Mouse (Mus musculus) left cerebral cortex, adult 2 months (tissue): Measurements from ENCODE around the gene Pfkfb2. TPM values are rescaled to one million over a fixed set of nuclear protein-coding genes. Genes with fewer than 3 reads are reported as not detected.

Experiments
- DNase-seq, 2 experiments: peaks; one replicate each; pipeline ENCODE4 v3.0.0; 2021 to 2022; ENCODE audit warnings: low spot score in 2 of 2, mixed read lengths in 1 of 2; ENCODE audit errors: extremely low spot score in 1 of 2
- H3K27ac ChIP-seq: fragments of 200-600 bp; 2 replicates; pipeline ENCODE4 v1.8.1; 2022
- H3K4me3 ChIP-seq: fragments of 200-600 bp; 2 replicates; pipeline ENCODE4 v1.8.1; 2022
- CTCF ChIP-seq: fragments of 200-600 bp; IDR thresholded peaks from 2 replicates; pipeline ENCODE4 v1.8.1; 2022; ENCODE audit warnings: antibody characterized with exemption, mild to moderate bottlenecking, moderate library complexity
- intact Hi-C: fragments of 180-260 bp; cut with DNase I; formaldehyde crosslinking; loops from one replicate; pipeline ENCODE4 v1.15.1; 2025
- long read RNA-seq, 2 experiments: library from polyadenylated mRNA; stranded (forward); transcript quantifications; one replicate each; pipeline ENCODE4 v2.0.0; 2021; ENCODE audit warnings: borderline mapping rate in 2 of 2
- total RNA-seq, 2 experiments: library from RNA; stranded (reverse); gene quantifications; 2 replicates each; pipeline ENCODE4 v1.2.3; 2021

Pfkfb2 gene
- 10 to 100 TPM; 43.3 to 45.7 TPM for total RNA-seq
- long read RNA-seq, experiment 1, full-length matches to known transcripts, result 2 of 29 reads
- long read RNA-seq, experiment 1, partial matches to known transcripts, result 2 of 29 reads
- long read RNA-seq, experiment 1, other reads (novel, unspliced or antisense), result 25 of 29 reads
- long read RNA-seq, experiment 2, partial matches to known transcripts, result 3 of 31 reads
- long read RNA-seq, experiment 2, other reads (novel, unspliced or antisense), result 26 of 31 reads

DNA sequence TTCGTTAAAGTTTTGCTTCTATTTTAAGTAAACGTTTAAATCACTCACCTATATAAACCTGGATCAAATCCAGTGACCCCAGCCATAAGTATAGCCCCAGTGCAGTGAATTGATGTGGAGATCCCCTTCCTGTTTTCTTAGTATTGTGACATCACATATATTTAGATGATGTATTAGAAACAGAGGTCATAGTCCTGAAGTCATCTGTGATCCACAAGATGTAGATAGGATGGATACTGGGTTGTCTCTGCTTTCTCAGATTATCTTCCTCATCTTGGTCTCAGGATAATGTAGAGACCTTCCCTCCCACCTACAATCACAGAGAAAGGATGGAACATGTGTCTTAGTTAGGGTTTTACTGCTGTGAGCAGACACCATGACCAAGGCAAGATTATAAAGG, at the start of gene Pfkfb2:
TSS of gene Pfkfb2 (minus strand) at position 101 of the 400 bp plus-strand sequence.
- DNase-seq, result no peak
- Histone ChIP-seq H3K4me3 (no peak within 1 kb of the TSS), H3K27ac (peak within 1 kb of the TSS; percentile 61)
- intact Hi-C loops, result no loop called here
- TF ChIP-seq CTCF, result no peak

GRCm38 (mm10) chr1:130776645-130777044, 47.6 kb upstream of the Pfkfb2 start:
- intact Hi-C loops, result no loop called here
- TF ChIP-seq CTCF, result peak; percentile 36
- no peak overlapping the region for H3K27ac ChIP-seq
- no peak for DNase-seq
- no peak overlapping the region for H3K4me3 ChIP-seq

- Histone ChIP-seq H3K4me3 (no peak overlapping the region), H3K27ac (no peak overlapping the region)
- intact Hi-C loops, result no loop called here
- no peak for TF ChIP-seq CTCF
- DNase-seq, result no peak
Observed at GRCm38 (mm10) chr1:130775691-130776331, 46.8 kb upstream of the Pfkfb2 start.

DNA sequence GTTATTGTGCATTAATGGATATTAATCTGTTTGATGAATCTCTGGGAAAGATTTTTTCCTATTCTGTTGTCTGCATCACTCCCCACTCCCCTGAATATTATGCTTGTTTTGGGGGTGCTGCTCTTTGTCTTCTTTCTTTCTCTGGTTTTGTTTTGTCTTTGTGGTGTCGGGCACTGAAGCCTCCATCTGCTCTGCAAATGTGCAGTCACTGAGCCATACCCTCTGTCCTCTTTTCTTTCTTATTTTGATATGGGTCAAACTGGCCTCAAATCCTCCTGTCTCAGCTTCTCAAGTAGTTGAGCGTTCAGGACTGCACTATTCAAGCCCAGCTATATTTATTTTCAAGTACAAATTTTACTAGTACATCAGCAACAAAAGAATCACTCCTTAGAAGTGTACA, 46.2 kb upstream of the Pfkfb2 start:
- H3K4me3 ChIP-seq, result no peak overlapping the region
- no peak for DNase-seq
- intact Hi-C loops, result no loop called here
- H3K27ac ChIP-seq, result no peak overlapping the region
- no peak for TF ChIP-seq CTCF

- intact Hi-C loops, result no loop called here
- DNase-seq, result no peak
- Histone ChIP-seq H3K4me3 (no peak overlapping the region), H3K27ac (no peak overlapping the region)
- TF ChIP-seq CTCF, result no peak
Observed at GRCm38 (mm10) chr1:130770981-130771494, 42.0 kb upstream of the Pfkfb2 start.

DNA sequence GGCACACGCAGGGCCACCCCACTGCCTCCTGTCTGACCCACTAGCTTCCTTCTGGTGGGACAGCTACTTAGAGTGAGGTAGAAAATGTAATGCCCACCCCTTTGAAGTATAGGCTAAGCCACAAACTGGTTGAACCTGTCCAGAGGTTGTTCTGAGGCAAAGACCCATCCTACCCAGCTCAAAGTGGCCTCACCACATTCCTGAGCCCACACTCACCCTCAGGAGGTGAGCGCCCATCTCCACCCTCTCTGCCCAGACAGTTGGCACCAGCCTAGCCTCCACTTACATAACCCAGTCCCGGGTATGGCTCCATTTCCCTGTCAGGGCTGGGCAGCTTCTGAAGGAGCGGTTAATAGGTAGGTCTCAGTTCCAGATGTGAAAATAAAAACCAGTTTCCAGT, 41.4 kb upstream of the Pfkfb2 start:
- Histone ChIP-seq H3K27ac (no peak overlapping the region), H3K4me3 (no peak overlapping the region)
- intact Hi-C loops, result no loop called here
- TF ChIP-seq CTCF, result no peak
- DNase-seq, result no peak

- intact Hi-C loops, result no loop called here
- H3K27ac ChIP-seq, result no peak overlapping the region
Observed at GRCm38 (mm10) chr1:130769925-130770324, 40.9 kb upstream of the Pfkfb2 start.

DNA sequence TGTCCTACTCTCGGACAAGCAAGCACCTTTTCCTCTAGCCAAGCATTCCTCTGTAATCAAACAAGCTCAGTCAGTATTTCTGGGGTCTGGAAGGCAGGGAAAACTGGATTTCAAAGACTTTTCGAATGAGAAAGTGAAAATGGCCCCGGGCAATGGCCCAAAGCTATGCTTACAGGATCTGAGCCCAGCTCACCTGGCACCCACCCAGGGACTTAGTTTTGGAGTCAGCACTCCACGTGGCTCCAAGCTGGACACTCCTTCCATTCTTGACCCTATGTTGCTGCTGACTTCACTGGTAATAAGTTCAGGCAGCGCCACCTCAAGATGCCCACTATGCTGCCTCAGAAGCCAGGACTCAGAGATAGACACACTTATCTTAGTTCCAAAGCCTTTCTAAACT, 38.0 kb upstream of the Pfkfb2 start:
- intact Hi-C loops, result no loop called here
- H3K27ac ChIP-seq, result no peak overlapping the region
- no peak for DNase-seq
- no peak for TF ChIP-seq CTCF
- no peak overlapping the region for H3K4me3 ChIP-seq

More at GRCm38 (mm10) chr1:130769925-130770324, 40.9 kb upstream of the Pfkfb2 start:
- no peak for TF ChIP-seq CTCF
- no peak for DNase-seq
- no peak overlapping the region for H3K4me3 ChIP-seq

DNA sequence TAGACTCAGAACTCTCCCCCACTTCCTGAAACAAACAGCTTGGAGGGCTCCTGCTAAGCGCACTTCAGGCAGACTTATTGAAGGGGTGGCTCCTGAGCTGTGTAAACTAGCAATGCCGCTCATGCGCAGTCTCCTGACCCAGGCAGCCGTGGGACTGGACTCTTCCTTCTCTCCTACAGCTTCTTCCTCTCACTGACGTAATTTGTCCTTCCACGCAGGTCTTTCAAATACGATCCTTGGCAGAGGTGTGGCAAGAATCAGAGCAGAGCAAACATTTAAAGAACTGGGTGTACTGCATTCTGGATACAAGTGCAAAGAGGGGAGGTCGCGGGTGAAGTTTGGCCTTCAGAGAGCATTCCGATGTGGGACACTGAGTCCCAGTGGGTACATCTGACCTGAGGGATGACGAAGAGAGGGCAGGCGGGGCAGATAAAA, 35.0 kb upstream of the Pfkfb2 start:
- DNase-seq, result no peak
- intact Hi-C loops, result no loop called here
- TF ChIP-seq CTCF, result no peak
- Histone ChIP-seq H3K4me3 (no peak overlapping the region), H3K27ac (no peak overlapping the region)

DNA sequence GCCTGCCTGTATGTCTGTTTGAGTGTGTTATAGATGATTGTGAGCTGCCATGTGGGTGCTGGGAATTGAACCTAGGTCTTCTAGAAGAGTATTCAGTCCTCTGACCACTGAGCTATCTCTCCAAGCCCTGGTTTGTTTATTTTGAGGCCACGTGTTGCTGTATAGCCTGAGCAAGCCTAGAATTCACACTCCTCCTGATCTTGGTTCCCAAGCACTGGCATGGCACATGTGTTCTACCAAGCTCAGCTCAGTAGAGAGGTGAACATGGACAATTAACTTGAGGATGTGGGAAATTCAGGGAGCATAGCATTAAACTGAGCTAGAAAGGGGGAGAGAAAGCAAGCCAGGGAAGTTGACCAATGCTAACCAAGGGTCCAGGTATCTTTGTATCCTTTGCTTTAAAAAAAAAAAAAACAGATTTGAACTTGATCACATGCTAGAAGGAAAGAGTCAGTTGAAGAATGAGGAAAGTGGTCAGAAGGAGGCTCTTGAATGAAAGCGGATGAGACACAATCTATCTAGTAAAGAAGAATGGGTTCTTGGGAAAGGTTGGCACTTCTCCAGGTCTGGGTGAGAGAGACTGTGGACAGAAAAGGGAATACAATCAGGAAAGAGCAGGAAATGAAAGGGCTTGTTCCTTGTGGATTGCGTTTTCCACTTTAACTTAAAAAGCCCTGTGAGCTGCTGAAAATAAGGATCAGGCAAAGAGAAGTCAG, 33.1 kb upstream of the Pfkfb2 start:
- Histone ChIP-seq H3K4me3 (no peak overlapping the region), H3K27ac (no peak overlapping the region)
- intact Hi-C loops, result no loop called here
- TF ChIP-seq CTCF, result no peak
- no peak for DNase-seq

GRCm38 (mm10) chr1:130761597-130761996, 32.5 kb upstream of the Pfkfb2 start:
- TF ChIP-seq CTCF, result no peak
- no peak overlapping the region for H3K4me3 ChIP-seq
- DNase-seq, result no peak
- intact Hi-C loops, result no loop called here
- no peak overlapping the region for H3K27ac ChIP-seq

DNA sequence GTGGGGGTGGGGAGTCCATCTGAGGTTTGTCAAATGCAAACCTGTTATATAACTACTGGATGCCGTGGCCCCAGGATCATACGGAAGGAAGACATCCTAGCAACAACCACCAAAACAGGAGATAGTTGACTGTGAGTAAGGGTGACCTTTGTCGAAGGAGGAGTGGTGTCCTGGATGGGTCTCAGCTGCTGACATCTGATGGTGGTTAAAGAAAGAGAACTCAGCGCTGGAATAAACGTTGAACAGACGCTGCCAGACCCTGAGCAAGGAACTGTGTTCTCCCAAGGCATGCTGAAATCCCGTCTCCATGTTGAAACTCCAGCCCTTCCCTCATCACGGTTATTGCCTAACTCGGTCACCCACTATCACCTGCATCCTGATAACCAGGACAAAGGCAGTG, 30.6 kb upstream of the Pfkfb2 start:
- Histone ChIP-seq H3K4me3 (no peak overlapping the region), H3K27ac (no peak overlapping the region)
- intact Hi-C loops, result no loop called here
- no peak for TF ChIP-seq CTCF
- no peak for DNase-seq
